Mouse (Mus musculus): ENCODE data around the gene Crtap. TPM values are rescaled to one million over a fixed set of nuclear protein-coding genes. Genes with fewer than 3 reads are reported as not detected.

The Crtap gene
- total and polyA plus RNA-seq, 3 experiments: 17.8 to 27.7 (median 19.2) TPM

DNA sequence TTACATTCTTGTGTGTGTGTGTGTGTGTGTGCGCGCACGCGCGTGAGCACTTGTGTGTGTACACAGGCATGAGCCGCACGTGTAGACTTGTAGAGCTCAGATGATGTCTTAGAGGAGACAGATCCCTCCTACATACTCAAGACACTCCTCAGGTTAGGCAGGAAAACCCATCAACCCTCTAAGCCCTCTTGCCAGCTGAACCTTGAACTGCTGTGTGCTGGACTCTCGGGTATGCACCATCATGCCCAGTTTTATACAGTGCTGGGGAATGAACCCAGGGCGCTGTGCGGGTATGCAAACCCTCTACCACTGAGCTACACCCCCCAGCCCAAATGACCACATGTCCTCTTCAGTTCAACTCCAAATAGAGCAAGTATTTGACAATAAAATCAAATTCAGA, 5.3 kb downstream of the Crtap start:
- Histone ChIP-seq H3K4me3 (replicated peaks in 1 of 3; ENCODE audit: low read depth in 2 of 3, low read length in 2 of 3, poor library complexity in 1 of 3) (no peak overlapping the region), H3K4me2 (ENCODE audit: insufficient read depth, low read depth, poor library complexity, severe bottlenecking) (no peak overlapping the region), H3K36me3 (replicated peaks in 1 of 2; ENCODE audit: control insufficient read depth in 1 of 2, insufficient read depth in 1 of 2, low read length in 1 of 2) (peaks cover 36 to 71% of the 10 kb centered on the region in 2 experiments), H3K27me3 (replicated peaks) (no peaks in the 10 kb centered on the region), H3K4me1 (ENCODE audit: control insufficient read depth in 1 of 2, insufficient read depth in 2 of 2) (peaks cover 5 to 30% of the 10 kb centered on the region in 2 experiments), H3K9me3 (replicated peaks; ENCODE audit: low read length) (no peaks in the 10 kb centered on the region), H3K79me2 (replicated peaks; ENCODE audit: control insufficient read depth, extremely low read depth, insufficient read depth, poor library complexity, severe bottlenecking) (no peaks in the 10 kb centered on the region), H3K9ac (ENCODE audit: insufficient read depth, low read depth) (no peak overlapping the region), H3K27ac (ENCODE audit: insufficient read depth, low read depth) (no peak overlapping the region)
- dilution Hi-C loops (cut with MboI; ENCODE audit: extremely low pct_ligation_motif_present, extremely low pct_unique_long_range_greater_than_20kb, low sequenced_read_pairs): no loop called here
- no peak for TF ChIP-seq JUND (conservative IDR thresholded peaks at IDR 0.05; ENCODE audit: low read depth, low read length)
- no peak for TF ChIP-seq ZNF384 (IDR thresholded peaks at IDR 0.05; ENCODE audit: low read depth, low read length)
- TF ChIP-seq MEF2A (IDR thresholded peaks at IDR 0.05; ENCODE audit: borderline replicate concordance, low read depth, low read length): no peak
- no peak for TF ChIP-seq TCF12 (IDR thresholded peaks at IDR 0.05; ENCODE audit: low read depth, low read length)
- no peak for TF ChIP-seq NELFE (IDR thresholded peaks at IDR 0.05; ENCODE audit: low read depth, low read length)
- no peak for TF ChIP-seq CTCF (conservative IDR thresholded peaks at IDR 0.05 in 1 of 2, IDR thresholded peaks at IDR 0.05 in 1 of 2; ENCODE audit: low read depth in 2 of 2, low read length in 2 of 2)
- TF ChIP-seq RCOR1 (conservative IDR thresholded peaks at IDR 0.05; ENCODE audit: low read depth, low read length): no peak
- no peak for TF ChIP-seq ELF1 (IDR thresholded peaks at IDR 0.05; ENCODE audit: low read depth, low read length)
- TF ChIP-seq USF2 (conservative IDR thresholded peaks at IDR 0.05; ENCODE audit: low read depth, low read length): no peak
- TF ChIP-seq BHLHE40 (IDR thresholded peaks at IDR 0.05; ENCODE audit: low read depth, low read length): no peak
- DNase-seq (ENCODE audit: extremely low read depth): no peak
- in situ Hi-C loops (cut with MboI; ENCODE audit: low pct_ligation_motif_present, low pct_unique_long_range_greater_than_20kb, low sequenced_read_pairs): loop anchor here (10.0 kb wide), 2 partner anchors 50 to 390 kb away; partner anchors contain the start of gene Bcl2a1c

DNA sequence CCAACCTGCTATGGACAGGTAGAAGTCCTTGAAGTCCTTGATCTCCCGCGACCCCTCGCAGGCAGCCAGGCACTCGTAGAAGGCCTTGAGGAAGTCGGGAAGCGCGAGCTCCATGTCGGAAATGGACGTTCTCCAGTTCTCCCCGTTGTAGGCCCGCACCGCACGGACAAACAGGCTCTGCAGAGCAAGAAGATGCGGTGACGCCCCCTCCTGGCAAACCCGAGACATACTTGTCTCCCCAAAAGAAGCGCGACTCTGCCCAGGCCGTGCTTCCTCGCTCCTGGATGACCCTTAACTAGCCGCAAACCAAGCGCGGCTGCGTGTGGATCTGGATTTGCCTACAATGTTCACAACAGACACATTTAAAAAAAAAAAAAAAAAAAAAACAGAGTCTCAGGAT, 5.8 kb downstream of the Crtap start:
- Histone ChIP-seq H3K4me1 (ENCODE audit: control insufficient read depth in 1 of 2, insufficient read depth in 2 of 2) (peaks cover 5 to 30% of the 10 kb centered on the region in 2 experiments), H3K36me3 (replicated peaks in 1 of 2; ENCODE audit: control insufficient read depth in 1 of 2, insufficient read depth in 1 of 2, low read length in 1 of 2) (peaks cover 41 to 76% of the 10 kb centered on the region in 2 experiments)

DNA sequence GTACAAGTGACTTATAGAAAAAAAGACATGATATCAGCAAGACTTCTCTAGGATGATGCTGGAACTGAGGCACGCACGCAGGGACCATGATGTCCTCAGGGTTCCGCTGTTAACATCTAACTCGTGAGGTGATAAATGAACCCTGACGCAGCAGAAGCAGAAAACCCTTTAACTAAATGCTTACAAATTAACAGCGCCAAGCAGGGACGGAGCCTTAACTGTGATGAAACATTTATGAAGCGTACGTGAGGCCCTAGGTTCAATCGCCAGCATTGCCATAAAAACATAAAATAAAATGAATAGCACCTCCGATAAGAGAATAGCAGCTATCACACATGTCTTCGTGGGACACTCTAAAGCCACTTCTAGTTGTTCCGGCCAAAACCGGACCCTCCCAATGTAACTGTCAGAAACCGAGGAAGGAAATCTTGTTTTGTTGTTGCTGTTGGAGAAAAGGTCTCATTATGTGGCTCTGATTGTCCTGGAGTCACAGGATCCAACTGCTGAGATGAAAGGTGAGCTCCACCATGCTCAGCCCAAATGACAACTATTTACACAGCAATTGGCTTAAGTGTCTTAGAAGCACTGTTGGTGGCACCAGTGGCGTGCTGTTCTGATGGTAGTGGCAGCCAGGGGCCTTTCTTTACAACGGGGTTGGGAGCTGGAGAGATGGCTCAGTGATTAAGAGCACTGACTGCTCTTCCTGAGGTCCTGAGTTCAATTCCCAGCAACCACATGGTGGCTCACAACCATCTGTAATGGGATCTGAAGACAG, 7.4 kb downstream of the Crtap start:
- Histone ChIP-seq H3K4me2 (ENCODE audit: insufficient read depth, low read depth, poor library complexity, severe bottlenecking) (no peak overlapping the region), H3K27me3 (replicated peaks) (no peaks in the 10 kb centered on the region), H3K36me3 (replicated peaks in 1 of 2; ENCODE audit: control insufficient read depth in 1 of 2, insufficient read depth in 1 of 2, low read length in 1 of 2) (peaks cover 48 to 87% of the 10 kb centered on the region in 2 experiments), H3K4me1 (ENCODE audit: control insufficient read depth in 1 of 2, insufficient read depth in 2 of 2) (peaks cover 3 to 14% of the 10 kb centered on the region in 2 experiments; a peak in 3 of 4 replicates), H3K27ac (ENCODE audit: insufficient read depth, low read depth) (no peak overlapping the region), H3K4me3 (replicated peaks in 1 of 3; ENCODE audit: low read depth in 2 of 3, low read length in 2 of 3, poor library complexity in 1 of 3) (no peak overlapping the region), H3K9me3 (replicated peaks; ENCODE audit: low read length) (no peaks in the 10 kb centered on the region), H3K9ac (ENCODE audit: insufficient read depth, low read depth) (no peak overlapping the region), H3K79me2 (replicated peaks; ENCODE audit: control insufficient read depth, extremely low read depth, insufficient read depth, poor library complexity, severe bottlenecking) (no peaks in the 10 kb centered on the region)
- dilution Hi-C loops (cut with MboI; ENCODE audit: extremely low pct_ligation_motif_present, extremely low pct_unique_long_range_greater_than_20kb, low sequenced_read_pairs) (no loop called here), in situ Hi-C loops (cut with MboI; ENCODE audit: low pct_ligation_motif_present, low pct_unique_long_range_greater_than_20kb, low sequenced_read_pairs) (loop anchor here (10.0 kb wide), 2 partner anchors 48 to 388 kb away; partner anchors contain the start of gene Bcl2a1c)
- no peak for DNase-seq (ENCODE audit: extremely low read depth)
- TF ChIP-seq USF2 (conservative IDR thresholded peaks at IDR 0.05; ENCODE audit: low read depth, low read length) (no peak), GABPA (IDR thresholded peaks at IDR 0.05; ENCODE audit: insufficient replicate concordance, low read depth, low read length) (no peak), CHD2 (IDR thresholded peaks at IDR 0.05; ENCODE audit: low read length) (no peak), TCF12 (IDR thresholded peaks at IDR 0.05; ENCODE audit: low read depth, low read length) (no peak), E2F4 (IDR thresholded peaks at IDR 0.05; ENCODE audit: insufficient replicate concordance, low read depth, low read length) (no peak), ZC3H11A (IDR thresholded peaks at IDR 0.05; ENCODE audit: low read depth, low read length) (no peak), ZNF384 (IDR thresholded peaks at IDR 0.05; ENCODE audit: low read depth, low read length) (no peak), NELFE (IDR thresholded peaks at IDR 0.05; ENCODE audit: low read depth, low read length) (no peak), ZKSCAN1 (IDR thresholded peaks at IDR 0.05; ENCODE audit: borderline replicate concordance, low read depth, low read length) (no peak), RAD21 (IDR thresholded peaks at IDR 0.05; ENCODE audit: low read depth, low read length) (no peak), EP300 (IDR thresholded peaks at IDR 0.05; ENCODE audit: low read length) (no peak), SMC3 (IDR thresholded peaks at IDR 0.05; ENCODE audit: low read depth, low read length) (no peak), HCFC1 (IDR thresholded peaks at IDR 0.05; ENCODE audit: low read depth, low read length) (no peak), MYC (IDR thresholded peaks at IDR 0.05; ENCODE audit: low read depth, low read length) (no peak), UBTF (IDR thresholded peaks at IDR 0.05; ENCODE audit: low read depth, low read length) (no peak), ETS1 (conservative IDR thresholded peaks at IDR 0.05; ENCODE audit: low read depth, low read length) (no peak)

More for the DNA sequence above, 5.8 kb downstream of the Crtap start:
- dilution Hi-C loops (cut with MboI; ENCODE audit: extremely low pct_ligation_motif_present, extremely low pct_unique_long_range_greater_than_20kb, low sequenced_read_pairs) (no loop called here), in situ Hi-C loops (cut with MboI; ENCODE audit: low pct_ligation_motif_present, low pct_unique_long_range_greater_than_20kb, low sequenced_read_pairs) (loop anchor here (10.0 kb wide), 2 partner anchors 50 to 390 kb away; partner anchors contain the start of gene Bcl2a1c)
- no peaks in the 10 kb centered on the region for H3K27me3 ChIP-seq (replicated peaks)
- H3K79me2 ChIP-seq (replicated peaks; ENCODE audit: control insufficient read depth, extremely low read depth, insufficient read depth, poor library complexity, severe bottlenecking): no peaks in the 10 kb centered on the region
- no peak overlapping the region for H3K9ac ChIP-seq (ENCODE audit: insufficient read depth, low read depth)
- no peaks in the 10 kb centered on the region for H3K9me3 ChIP-seq (replicated peaks; ENCODE audit: low read length)
- no peak overlapping the region for H3K4me3 ChIP-seq (replicated peaks in 1 of 3; ENCODE audit: low read depth in 2 of 3, low read length in 2 of 3, poor library complexity in 1 of 3)
- no peak overlapping the region for H3K27ac ChIP-seq (ENCODE audit: insufficient read depth, low read depth)
- no peak overlapping the region for H3K4me2 ChIP-seq (ENCODE audit: insufficient read depth, low read depth, poor library complexity, severe bottlenecking)
- DNase-seq (ENCODE audit: extremely low read depth): no peak
- TF ChIP-seq CTCF (conservative IDR thresholded peaks at IDR 0.05 in 1 of 2, IDR thresholded peaks at IDR 0.05 in 1 of 2; ENCODE audit: low read depth in 2 of 2, low read length in 2 of 2): 0 out of 4 replicates have a peak, but pooled peaks of 1 of the 2 experiments have one; percentile 1
- TF ChIP-seq CHD2 (IDR thresholded peaks at IDR 0.05; ENCODE audit: low read length): no peak
